Mouse (Mus musculus): ENCODE results near the gene E130208F15Rik.

DNA sequence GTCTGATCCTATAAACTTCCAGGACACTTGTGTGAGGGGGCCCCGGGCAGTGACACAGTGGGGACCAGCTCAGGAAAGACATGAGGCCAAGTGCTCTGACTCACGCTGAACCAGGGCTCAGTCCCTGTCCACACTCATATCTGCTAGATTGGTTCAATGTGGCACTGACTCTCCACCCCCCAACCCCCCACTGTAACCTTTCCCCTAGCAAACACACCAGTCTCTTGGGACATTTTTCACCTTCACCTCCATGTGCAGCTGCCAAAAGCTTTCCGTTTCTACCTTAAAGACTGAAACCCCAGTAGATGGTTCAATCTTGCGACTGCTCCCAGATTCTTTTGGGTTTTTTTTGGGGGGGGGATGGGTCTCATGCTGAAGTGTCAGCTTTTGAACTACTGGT lies 32.5 kb downstream of the E130208F15Rik start:
- TF ChIP-seq CTCF (IDR thresholded peaks at IDR 0.05; ENCODE audit: control insufficient read depth, insufficient read depth, low read length) (no peak), POLR2A (IDR thresholded peaks at IDR 0.05; ENCODE audit: borderline replicate concordance, control insufficient read depth, low read depth, low read length) (no peak)
